Mouse (Mus musculus): ENCODE results near the gene Eftud2. TPM values are rescaled to one million over a fixed set of nuclear protein-coding genes. Genes with fewer than 3 reads are reported as not detected.

Eftud2 gene
- polyA plus RNA-seq, 1 experiment from 2014 or later: 114 TPM

Other genes starting within 250 kb of the Eftud2 start
- 0.28 and 0.40 TPM in 2 replicates for gene Meioc, start 217.3 kb downstream of the Eftud2 start, polyA plus RNA-seq (2015; fragmentation: Nextera tagmentation; extraction: Ambion mirVana)
- 34.4 and 38.2 TPM in 2 replicates for gene Ccdc43, start 183.2 kb downstream of the Eftud2 start, polyA plus RNA-seq (2015; fragmentation: Nextera tagmentation; extraction: Ambion mirVana)
- 5.2 and 5.3 TPM in 2 replicates for gene Adam11, start 119.5 kb downstream of the Eftud2 start, polyA plus RNA-seq (2015; fragmentation: Nextera tagmentation; extraction: Ambion mirVana)
- 45.5 and 46.3 TPM in 2 replicates for gene Gjc1, start 61.3 kb downstream of the Eftud2 start, polyA plus RNA-seq (2015; fragmentation: Nextera tagmentation; extraction: Ambion mirVana)
- 6.4 and 9.9 TPM in 2 replicates for gene Higd1b, start 45.1 kb downstream of the Eftud2 start, polyA plus RNA-seq (2015; fragmentation: Nextera tagmentation; extraction: Ambion mirVana)
- 0.64 and 0.77 TPM in 2 replicates for gene Ccdc103, start 219 bp upstream of the Eftud2 start, polyA plus RNA-seq (2015; fragmentation: Nextera tagmentation; extraction: Ambion mirVana)
- gene Fam187a, start 4.2 kb upstream of the Eftud2 start, polyA plus RNA-seq (2015; fragmentation: Nextera tagmentation; extraction: Ambion mirVana): 0.09 TPM in 1 of 2 replicates, not detected in the other
- 0.26 and 0.30 TPM in 2 replicates for gene Gfap, start 19.9 kb upstream of the Eftud2 start, polyA plus RNA-seq (2015; fragmentation: Nextera tagmentation; extraction: Ambion mirVana)
- 6.6 and 7.6 TPM in 2 replicates for gene Kif18b, start 44.1 kb upstream of the Eftud2 start, polyA plus RNA-seq (2015; fragmentation: Nextera tagmentation; extraction: Ambion mirVana)
- 0.32 and 0.39 TPM in 2 replicates for gene C1ql1, start 65.7 kb upstream of the Eftud2 start, polyA plus RNA-seq (2015; fragmentation: Nextera tagmentation; extraction: Ambion mirVana)
- 39.1 and 41.7 TPM in 2 replicates for gene Nmt1, start 147.2 kb upstream of the Eftud2 start, polyA plus RNA-seq (2015; fragmentation: Nextera tagmentation; extraction: Ambion mirVana)
- gene Dcakd, start 147.3 kb upstream of the Eftud2 start, polyA plus RNA-seq (2015; fragmentation: Nextera tagmentation; extraction: Ambion mirVana): 66.9 and 77.5 TPM in 2 replicates
- 13.6 and 17.0 TPM in 2 replicates for gene Plcd3, start 220.7 kb upstream of the Eftud2 start, polyA plus RNA-seq (2015; fragmentation: Nextera tagmentation; extraction: Ambion mirVana)
- gene Acbd4, start 220.7 kb upstream of the Eftud2 start, polyA plus RNA-seq (2015; fragmentation: Nextera tagmentation; extraction: Ambion mirVana): 21.5 and 21.8 TPM in 2 replicates
- gene Hexim1, start 235.2 kb upstream of the Eftud2 start, polyA plus RNA-seq (2015; fragmentation: Nextera tagmentation; extraction: Ambion mirVana): 2.9 TPM in 2 replicates

Measured in heart, embryonic 16.5 days (tissue).